ENCODE assay signal across 12 mouse cellular contexts in genomic region chr10:70127273-70127672, GRCm38 (mm10). TPM values are rescaled to one million over a fixed set of nuclear protein-coding genes. Genes with fewer than 3 reads are reported as not detected.
DNase-seq lines count a peak whose midpoint lies in the region; ATAC-seq and TF ChIP-seq lines count a peak whose summit lies in the region.
"Had no signal": no experiment of that assay in that cellular context is flagged by ENCODE, and none has a peak within 500 bp of the region (broad histone marks: within the 10 kb centered on the region; RNA-seq: fewer than 3 reads in every experiment).

No protein-coding gene starts in this region.

- no peak overlapping the region for H3K4me3 ChIP-seq in kidney, adult 2 months (ENCODE audit: insufficient read depth, low read depth, low read length)
- no peak overlapping the region for H3K4me3 ChIP-seq in bone marrow, adult 2 months (replicated peaks; ENCODE audit: control insufficient read depth, low read depth, low read length)
- peak overlapping the region; percentile 23 for H3K4me3 ChIP-seq in erythroblast, embryonic 14.5 days (replicated peaks)
- peak overlapping the region; percentile 22 for H3K4me3 ChIP-seq in liver, embryonic 15.5 days (replicated peaks)

- H3K27me3 ChIP-seq in kidney, adult 2 months (replicated peaks; ENCODE audit: control insufficient read depth, insufficient read depth, low read length): no peaks in the 10 kb centered on the region
- no peaks in the 10 kb centered on the region for H3K27me3 ChIP-seq in erythroblast, embryonic 14.5 days (ENCODE audit: control insufficient read depth)
- H3K27me3 ChIP-seq in liver, embryonic 15.5 days: no peaks in the 10 kb centered on the region

- no peak overlapping the region for H3K27ac ChIP-seq in kidney, adult 2 months (ENCODE audit: insufficient read depth, low read depth, low read length)
- peak overlapping the region; percentile 60 for H3K27ac ChIP-seq in bone marrow, adult 2 months (ENCODE audit: control insufficient read depth, insufficient read depth, low read depth, low read length, poor library complexity)
- peak overlapping the region; percentile 90 for H3K27ac ChIP-seq in liver, embryonic 15.5 days (replicated peaks)
- H3K27ac ChIP-seq: hindbrain, embryonic 14.5 days had no signal

- peak; percentile 88 for ATAC-seq in liver, embryonic 15.5 days (ENCODE audit: insufficient read depth)
- ATAC-seq in megakaryocyte, adult 5-6 weeks (ENCODE audit: poor library complexity, severe bottlenecking): no peak

- no peak for TF ChIP-seq CTCF in kidney, adult 2 months (conservative IDR thresholded peaks at IDR 0.05; ENCODE audit: insufficient read depth, insufficient read length, low read depth, low read length)
- no peak for TF ChIP-seq CTCF in bone marrow, adult 2 months (IDR thresholded peaks at IDR 0.05; ENCODE audit: control insufficient read depth, insufficient read depth, low read length)

- H3K4me2 ChIP-seq in liver, embryonic 15.5 days: peak overlapping the region; percentile 62
- H3K4me2 ChIP-seq: hindbrain, embryonic 14.5 days; lung, embryonic 14.5 days had no signal

- DNase-seq in kidney, adult 2 months: peak; percentile 54
- DNase-seq in kidney, postnatal 10 days: no peak
- DNase-seq in layer of hippocampus, postnatal 14 days (ENCODE audit: low spot score in 2 of 2): no peak
- no peak for DNase-seq in retina, postnatal 1 day
- DNase-seq: cerebellum, adult 9-10 months; lung, embryonic 14.5 days; thymus, postnatal 14 days had no signal

- no peaks in the 10 kb centered on the region for H3K9me3 ChIP-seq in erythroblast, embryonic 14.5 days (ENCODE audit: control insufficient read depth, low read length)
- no peaks in the 10 kb centered on the region for H3K9me3 ChIP-seq in liver, embryonic 15.5 days (replicated peaks)

- H3K36me3 ChIP-seq in kidney, adult 2 months (ENCODE audit: control insufficient read depth, insufficient read depth, low read length): no peaks in the 10 kb centered on the region
- H3K36me3 ChIP-seq in erythroblast, embryonic 14.5 days (ENCODE audit: control insufficient read depth): peaks cover 42% of the 10 kb centered on the region
- H3K36me3 ChIP-seq in liver, embryonic 15.5 days (replicated peaks): peaks cover 3% of the 10 kb centered on the region; the same call in 1 of the 2 replicates

- H3K9ac ChIP-seq in liver, embryonic 15.5 days: peak overlapping the region; percentile 39; the same call in 1 of the 2 replicates
- H3K9ac ChIP-seq: hindbrain, embryonic 14.5 days; lung, embryonic 14.5 days had no signal

- 48% methylated on average over 8 of the region's 8 CpGs for WGBS in kidney, adult 2 months
- 67% methylated on average over 8 of the region's 8 CpGs for WGBS in bone marrow, adult 2 months
- 14% methylated on average over 8 of the region's 8 CpGs for WGBS in liver, embryonic 15.5 days (ENCODE audit: insufficient replicate concordance)

- no peak for TF ChIP-seq POLR2A in kidney, adult 2 months (IDR thresholded peaks at IDR 0.05; ENCODE audit: low read depth, low read length)
- TF ChIP-seq POLR2A in bone marrow, adult 2 months (IDR thresholded peaks at IDR 0.05; ENCODE audit: borderline replicate concordance, control insufficient read depth, low read depth, low read length): no peak

- peaks cover 20% of the 10 kb centered on the region for H3K4me1 ChIP-seq in kidney, adult 2 months (ENCODE audit: control insufficient read depth, insufficient read depth, low read length)
- H3K4me1 ChIP-seq in bone marrow, adult 2 months (ENCODE audit: control insufficient read depth, insufficient read depth, low read length): peaks cover 4% of the 10 kb centered on the region; the same call in 1 of the 2 replicates
- H3K4me1 ChIP-seq in erythroblast, embryonic 14.5 days (ENCODE audit: control insufficient read depth): peaks cover 86% of the 10 kb centered on the region
- H3K4me1 ChIP-seq in liver, embryonic 15.5 days (replicated peaks): peaks cover 95% of the 10 kb centered on the region

RNA-seq across cellular contexts. Expression of gene Ccdc6, which starts 30.4 kb away (rescaled TPM):
- 33.9 and 37.0 TPM in 2 replicates for polyA plus RNA-seq in kidney, adult 2 months (2012; rRNA removed)
- polyA plus RNA-seq in bone marrow, adult 2 months (2011; ENCODE audit: insufficient read depth, insufficient read length, low replicate concordance, missing spikeins): 17.0 and 19.1 TPM in 2 replicates
- 0.61 and 1.6 TPM in 2 replicates for polyA plus RNA-seq in erythroblast, embryonic 14.5 days (2012)
- 7.0 and 7.5 TPM in 2 replicates for polyA plus RNA-seq in liver, embryonic 15.5 days (2015; fragmentation: Nextera tagmentation; extraction: Ambion mirVana)
- 11.9 and 15.7 TPM in 2 replicates for total RNA-seq in megakaryocyte, adult 5-6 weeks (2015)
- total RNA-seq in megakaryocyte, adult 5-6 weeks (2017): 10.3 and 13.2 TPM in 2 replicates
- 10 to 100 TPM; 65.7 to 66.3 TPM for total RNA-seq in layer of hippocampus, postnatal 14 days (2021)

Comparison
In these comparisons a context has a peak if more than half of its experiments do, and no peak if none do; other contexts are left out.
1. H3K4me3 ChIP-seq: peak in erythroblast, embryonic 14.5 days (single experiment) and liver, embryonic 15.5 days (single experiment); none in kidney, adult 2 months (single experiment) and bone marrow, adult 2 months (single experiment).